Mouse (Mus musculus) C2C12 (cell line): ENCODE measurements around the gene Tmem33.

ENCODE experiments used
- CTCF ChIP-seq: IDR thresholded peaks from one replicate; pipeline ENCODE4 v1.5.1; 2011; ENCODE audit not compliant: control insufficient read depth, insufficient read depth, insufficient read length
- MYOG ChIP-seq: IDR thresholded peaks from one replicate; pipeline ENCODE4 v1.6.1; 2011; ENCODE audit not compliant: control insufficient read depth, insufficient read length; ENCODE audit errors: extremely low read depth

- no peak for TF ChIP-seq CTCF
- no peak for TF ChIP-seq MYOG
These were observed 47.2 kb upstream of the Tmem33 start for GRCm38 (mm10) chr5:67213168-67213567.
